Mouse (Mus musculus): ENCODE data around the gene Bcar1.

Gene Bcar1

DNA sequence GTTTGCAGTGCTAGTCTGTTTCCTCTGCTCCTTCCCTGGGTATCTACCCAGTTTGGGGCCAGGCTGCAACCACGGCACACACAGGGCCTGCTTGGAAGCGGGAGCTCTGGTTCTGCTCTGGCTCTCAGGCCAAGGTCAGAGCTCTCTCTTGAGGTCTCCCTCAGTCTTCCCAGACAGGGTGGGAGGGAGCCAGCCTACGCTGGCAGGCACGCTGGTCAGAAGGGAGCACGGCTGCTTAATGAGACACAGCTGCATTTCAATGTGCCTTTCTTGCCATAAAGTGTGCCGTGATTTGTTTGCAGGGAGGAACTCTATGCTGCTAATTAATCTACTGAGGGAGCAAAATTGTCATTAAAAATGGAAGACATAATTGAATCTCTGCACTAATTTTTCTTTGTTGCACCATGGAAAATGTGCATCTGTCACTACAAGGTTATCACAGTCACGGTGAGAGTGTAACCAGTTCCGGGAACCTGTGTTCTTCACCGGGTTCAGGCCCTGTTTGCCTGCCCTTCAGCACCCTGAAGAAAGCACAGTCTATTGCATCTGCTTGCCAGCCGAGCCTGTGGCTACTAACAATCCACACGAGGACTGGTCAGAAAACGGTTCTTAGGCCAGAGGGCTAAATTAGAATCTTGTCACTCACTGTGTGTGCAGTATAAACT, 26.3 kb upstream of the Bcar1 start:
- peak; percentile 61 for DNase-seq (ENCODE audit: low read depth, low spot score)

DNA sequence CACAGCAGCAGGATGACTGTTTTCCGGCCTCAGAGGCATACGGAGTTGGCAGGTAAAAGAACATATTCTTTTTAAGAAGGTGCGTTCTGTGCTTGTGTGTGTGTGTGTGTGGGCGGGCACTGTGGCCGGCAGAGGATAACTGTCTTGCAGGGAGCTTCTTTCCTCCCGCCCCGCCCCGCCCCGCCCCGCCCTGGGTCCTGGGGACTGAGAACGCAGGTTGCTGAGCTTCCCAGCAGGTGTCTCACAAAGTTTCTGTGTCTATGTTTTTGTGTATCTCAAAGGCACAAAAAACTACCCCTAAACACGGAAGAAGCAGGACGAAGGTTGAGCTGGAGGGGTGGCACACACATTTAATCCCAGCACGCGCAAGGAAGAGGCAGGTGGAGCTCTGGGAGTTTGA, 25.7 kb upstream of the Bcar1 start:
- DNase-seq (ENCODE audit: low read depth, low spot score) = no peak

DNA sequence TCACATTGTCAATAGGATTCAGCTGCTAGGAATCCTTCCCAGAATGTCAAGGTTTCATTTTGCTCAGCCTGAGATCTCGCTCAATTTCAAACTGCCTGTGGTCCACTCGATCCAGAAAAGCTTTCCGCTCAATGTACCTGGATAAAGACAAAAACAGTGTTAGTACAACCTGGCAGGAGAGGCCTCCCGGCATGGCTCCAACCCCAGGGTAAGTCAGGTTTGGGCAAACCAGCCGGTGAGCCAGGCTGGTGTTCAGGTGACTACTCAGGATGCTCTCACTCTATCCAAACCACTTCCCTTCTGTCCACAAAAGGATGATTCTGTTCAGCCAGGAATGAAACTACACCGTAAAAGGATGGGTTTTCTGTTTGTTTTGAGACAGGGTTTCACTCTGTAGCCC, 25.0 kb upstream of the Bcar1 start:
- no peak for DNase-seq (ENCODE audit: low read depth, low spot score)

DNA sequence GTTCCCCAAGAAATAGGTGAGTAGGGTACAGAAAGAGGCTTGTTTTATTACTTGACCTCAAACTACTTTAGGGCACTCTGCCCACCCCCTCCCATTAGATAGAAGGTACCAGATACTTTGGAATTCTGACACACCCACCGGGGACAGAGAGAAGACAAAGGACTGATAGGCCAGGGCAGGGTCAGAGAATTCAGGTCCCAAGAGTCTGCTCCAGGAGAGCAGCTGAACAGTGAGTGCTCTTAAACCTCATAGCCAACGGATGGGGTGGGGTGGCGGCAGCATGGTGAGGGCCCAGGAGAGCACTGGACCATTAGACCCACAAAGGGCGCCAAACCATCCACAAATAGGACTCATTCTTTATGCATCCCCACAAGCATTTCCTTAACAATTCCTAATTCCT, 22.0 kb upstream of the Bcar1 start:
- no peak for DNase-seq (ENCODE audit: low read depth, low spot score)

DNA sequence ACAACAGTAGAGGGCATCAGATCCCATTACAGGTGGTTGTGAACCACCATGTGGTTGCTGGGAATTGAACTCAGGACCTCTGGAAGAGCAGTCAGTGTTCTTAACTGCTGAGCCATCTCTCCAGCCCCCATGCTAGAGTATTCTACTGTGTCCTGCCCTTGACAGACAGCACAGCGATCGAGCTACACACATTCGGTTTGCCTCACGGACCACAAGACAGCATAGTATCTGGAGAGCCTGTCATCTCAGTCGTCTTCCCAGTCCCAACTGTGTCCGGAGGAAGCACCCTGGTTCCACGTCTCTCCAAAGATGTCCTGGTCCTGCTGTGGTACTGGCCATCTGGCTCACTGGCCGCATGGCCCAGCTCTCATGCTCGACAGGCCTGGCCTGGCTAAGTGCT, 21.5 kb upstream of the Bcar1 start:
- no peak for DNase-seq (ENCODE audit: low read depth, low spot score)

DNA sequence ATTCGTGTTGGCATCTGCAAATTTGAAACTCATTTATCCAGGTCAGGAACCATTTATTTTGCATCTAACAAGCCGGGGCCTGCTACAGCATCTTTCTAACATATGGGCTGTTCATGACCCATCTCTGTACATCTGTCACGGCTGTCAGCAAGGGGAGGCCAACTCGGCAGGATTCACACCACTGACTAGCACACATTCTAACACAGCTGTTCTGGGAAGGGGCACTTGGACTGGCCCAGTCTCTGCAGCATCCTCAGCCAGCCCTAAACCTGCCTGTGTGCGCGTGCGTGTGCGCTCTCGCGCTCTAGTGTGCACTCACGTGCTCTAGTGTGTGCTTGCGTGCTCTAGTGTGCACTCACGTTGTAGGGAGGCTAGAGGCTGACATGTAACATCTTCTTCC, 17.1 kb upstream of the Bcar1 start:
- DNase-seq (ENCODE audit: low read depth, low spot score) = no peak

DNA sequence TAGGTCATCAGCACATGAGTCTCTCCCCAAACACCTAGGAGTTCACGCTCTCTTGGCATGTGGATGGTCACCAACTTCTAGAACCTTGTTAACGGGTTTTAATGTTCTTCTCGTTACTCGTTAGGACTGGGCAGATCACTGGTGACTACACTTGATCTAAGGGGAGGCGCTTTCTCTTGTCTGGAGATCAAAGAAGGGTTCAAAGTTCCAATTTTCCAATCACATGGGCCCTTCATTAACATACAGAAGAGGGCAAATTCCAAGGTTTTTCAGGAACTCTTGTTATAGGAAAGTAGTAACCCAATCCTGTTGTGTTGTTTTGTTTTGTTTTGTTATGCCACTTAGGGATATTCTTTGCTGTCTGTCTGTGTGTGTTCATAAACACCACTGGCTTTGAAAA, 15.2 kb upstream of the Bcar1 start:
- DNase-seq (ENCODE audit: low read depth, low spot score) = no peak

DNA sequence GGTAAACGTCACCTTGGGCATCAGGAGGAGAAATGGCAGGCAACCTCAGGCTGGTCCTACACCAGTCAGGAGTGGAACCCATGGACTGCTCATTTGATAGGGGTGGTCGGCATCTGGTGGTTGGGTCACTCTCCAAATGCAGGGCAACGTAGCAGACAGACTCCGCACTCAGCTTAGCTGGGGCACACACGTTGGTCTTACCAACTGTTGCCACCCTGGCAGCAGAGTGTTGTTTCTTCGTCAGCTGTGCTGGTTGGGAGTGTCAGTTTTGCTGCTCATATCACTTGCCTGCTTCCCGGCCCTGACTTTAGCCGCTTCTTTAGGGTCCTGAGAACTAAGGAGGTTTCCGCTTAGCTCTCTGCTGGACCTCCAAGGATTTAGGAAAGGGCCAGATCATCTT, 14.0 kb upstream of the Bcar1 start:
- DNase-seq (ENCODE audit: low read depth, low spot score) = no peak

DNA sequence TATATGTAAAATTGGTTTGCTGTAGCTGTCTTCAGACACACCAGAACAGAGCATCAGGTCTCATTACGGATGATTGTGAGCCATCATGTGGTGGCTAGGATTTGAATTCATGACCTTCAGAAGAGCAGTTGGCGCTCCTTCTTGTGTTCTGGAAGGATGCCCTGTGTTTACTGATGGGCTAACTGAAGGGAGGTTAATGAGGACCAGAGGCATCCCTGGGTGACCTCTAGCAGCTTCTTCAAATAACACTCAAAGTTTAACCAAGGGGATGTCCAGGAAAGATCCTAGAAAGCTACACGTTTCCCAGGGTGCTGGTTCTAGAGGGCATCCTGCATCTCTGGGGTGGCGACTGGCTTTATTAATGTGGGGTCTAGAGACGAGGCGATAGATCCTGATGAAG, 11.1 kb upstream of the Bcar1 start:
- DNase-seq (ENCODE audit: low read depth, low spot score) = no peak

DNA sequence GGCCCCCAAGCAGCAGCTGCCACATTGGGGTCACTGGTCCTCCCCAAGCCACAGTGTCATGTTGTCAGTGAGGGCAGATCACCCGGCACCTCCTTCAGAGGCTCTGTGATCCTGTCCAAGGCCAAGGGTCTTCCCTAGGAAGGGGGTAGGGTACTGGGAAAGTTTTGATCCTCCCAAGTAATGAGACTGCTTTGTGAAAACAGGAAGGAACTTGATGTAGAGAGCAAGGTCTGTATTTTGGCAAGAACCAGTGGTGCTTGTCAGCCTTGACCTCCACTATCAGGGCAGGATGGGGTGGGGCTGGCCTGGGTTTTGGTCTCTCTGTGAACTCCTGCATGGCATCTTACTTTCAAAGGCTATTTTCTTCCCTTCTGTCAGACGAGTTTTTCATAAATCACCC, 10.5 kb upstream of the Bcar1 start:
- no peak for DNase-seq (ENCODE audit: low read depth, low spot score)

DNA sequence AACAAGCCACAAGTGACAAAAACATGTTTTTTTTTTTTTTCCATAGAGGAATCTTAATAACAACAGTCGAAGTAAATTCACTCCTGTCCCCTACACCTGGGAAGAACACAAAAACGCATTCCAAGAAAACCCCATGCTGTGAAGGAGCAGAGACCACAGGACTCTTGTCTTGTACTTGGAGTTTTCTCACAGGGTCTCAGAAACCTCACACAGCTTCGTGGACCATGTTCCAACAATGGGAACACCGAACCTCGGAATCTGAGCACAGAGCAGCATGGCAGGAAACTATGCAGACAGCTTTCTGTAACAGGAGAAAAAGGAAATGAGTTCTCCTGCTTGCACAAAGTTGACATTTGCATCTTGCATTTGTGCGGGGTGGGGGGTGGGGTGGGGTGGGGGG, 5.2 kb upstream of the Bcar1 start:
- DNase-seq (ENCODE audit: low read depth, low spot score) = no peak

DNA sequence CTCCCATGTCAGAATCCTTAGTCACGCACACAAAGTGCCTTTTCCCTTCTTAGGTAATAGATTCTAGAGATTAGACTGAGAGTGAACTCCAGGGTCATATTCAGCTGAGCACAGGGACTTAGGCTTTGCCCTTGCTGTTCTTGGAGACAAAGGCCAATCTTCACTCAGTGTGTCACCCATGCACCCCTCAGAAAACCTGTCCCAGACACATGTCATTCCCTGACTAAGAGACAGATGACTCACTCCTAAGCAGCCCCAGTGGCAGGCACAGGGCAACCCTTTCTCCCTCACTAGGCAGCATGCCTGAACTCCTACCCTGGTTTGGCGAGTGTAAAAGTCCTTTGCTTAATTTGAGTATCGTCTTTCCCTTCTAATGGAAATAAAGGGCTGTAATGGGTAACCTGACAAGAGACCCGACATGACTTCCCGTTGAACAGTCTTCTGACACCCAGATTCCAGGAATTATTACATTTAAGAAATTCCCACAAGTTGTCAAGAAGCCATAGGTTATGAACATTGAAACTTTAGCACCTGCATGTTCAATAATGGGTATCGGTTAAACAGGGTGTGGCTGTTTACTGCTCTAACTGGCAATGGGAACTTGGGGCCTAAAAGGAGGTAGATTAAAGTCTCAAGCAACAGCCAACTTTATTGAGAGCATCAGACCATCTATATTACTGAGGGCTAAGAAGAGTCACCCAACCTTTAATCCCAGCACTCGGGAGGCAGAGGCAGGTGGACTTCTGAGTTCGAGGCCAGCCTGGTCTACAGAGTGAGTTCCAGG, 4.4 kb upstream of the Bcar1 start:
- no peak for DNase-seq (ENCODE audit: low read depth, low spot score)

DNA sequence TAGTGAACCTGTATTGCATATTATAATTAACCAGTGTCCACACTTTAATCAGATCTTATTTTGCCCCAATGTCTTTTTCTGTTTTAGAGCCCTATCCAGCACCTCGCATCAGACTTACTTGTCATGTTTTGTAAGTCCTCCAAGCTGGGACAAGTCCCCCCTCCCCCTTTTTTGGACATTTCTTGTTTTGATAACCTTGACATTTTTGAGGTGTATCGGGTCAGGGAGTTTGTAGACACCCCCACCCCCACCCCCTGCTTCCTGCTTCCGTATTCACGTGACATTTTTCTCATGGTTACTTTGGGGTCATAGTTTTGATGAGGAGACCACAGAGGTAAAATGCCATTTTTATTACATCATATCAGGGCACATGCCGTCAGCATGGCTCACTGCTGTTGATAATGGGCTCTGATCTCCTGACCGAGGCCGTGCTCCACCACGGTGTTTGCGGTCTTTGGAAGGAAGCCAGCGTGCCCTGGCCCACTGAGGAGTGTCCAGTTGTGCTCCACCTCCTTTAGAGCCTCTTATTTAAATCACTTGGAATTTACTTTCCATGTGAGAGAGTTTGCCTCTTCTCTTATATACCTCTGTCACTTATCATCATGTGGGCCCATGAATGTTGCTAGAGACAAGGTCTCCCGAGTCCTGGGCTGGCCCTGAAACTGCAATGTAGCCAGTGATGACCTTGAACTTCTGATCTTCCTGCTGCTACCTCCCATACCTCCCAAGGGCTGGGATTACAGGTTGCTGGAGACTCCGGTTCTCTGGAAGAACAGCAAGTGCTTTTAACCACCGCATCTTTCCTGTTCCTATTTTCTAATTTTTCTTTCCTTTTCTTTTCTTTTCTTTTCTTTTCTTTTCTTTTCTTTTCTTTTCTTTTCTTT, 3.2 kb upstream of the Bcar1 start:
- no peak for DNase-seq (ENCODE audit: low read depth, low spot score)

DNA sequence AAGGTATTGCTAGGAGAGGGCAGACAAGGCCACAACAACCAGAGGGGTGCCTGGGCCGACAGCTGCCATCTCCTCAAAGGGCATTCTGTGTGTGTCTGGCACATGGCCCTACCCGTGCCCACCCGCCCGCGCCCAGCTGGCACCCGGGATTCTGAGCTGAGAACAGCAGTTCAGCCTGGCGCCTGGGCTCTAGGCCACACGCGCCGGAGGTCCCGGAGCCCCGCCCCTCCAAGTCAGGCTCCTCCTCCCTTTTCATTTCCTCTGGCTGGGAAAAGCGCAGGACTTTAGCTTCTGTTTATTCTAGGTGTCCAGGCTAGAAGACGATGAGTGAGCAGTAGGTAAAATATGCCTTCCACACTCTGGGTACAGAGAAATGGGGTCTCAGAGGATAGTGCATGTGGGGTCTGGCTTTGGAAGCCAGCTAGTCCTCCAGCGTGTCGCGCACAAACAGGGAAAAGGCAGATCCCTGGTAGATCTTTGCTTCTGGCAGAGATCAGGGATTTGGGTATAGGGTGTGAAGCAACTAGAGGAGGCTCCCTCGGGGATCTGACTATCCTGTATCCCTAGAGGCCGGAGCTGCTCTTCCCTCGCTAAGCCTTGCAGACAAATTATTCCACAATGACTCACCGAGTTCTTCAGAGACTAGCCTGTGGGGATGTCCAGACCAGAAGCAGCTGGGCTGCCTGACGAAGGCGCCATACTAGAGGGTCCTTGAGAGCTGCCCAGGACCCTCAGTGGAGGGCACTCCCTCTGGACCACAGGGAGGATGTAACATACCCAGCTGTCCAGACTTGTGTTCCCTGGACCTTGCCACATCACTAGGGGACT, 2.2 kb upstream of the Bcar1 start:
- peak; percentile 36 for DNase-seq (ENCODE audit: low read depth, low spot score)

DNA sequence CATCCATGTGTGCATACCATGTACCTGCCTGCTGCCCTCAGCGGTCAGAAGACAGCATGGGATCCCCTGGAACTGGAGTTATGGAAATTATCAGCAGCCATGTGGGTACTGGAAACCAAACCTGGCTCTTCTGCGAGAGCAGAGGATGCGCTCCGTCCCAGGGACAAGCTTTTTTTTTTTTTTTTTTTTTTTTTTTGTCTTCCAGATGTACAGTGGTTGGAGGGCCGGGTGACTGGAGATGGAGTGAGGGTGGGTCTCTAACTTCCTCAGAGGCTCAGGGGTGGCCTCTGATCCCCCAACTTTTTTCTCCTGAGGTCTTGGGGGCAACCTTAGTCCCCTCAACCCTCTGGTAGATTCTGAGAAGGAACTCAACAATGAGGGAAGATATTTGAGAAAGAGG, 1.5 kb upstream of the Bcar1 start:
- no peak for DNase-seq (ENCODE audit: low read depth, low spot score)

DNA sequence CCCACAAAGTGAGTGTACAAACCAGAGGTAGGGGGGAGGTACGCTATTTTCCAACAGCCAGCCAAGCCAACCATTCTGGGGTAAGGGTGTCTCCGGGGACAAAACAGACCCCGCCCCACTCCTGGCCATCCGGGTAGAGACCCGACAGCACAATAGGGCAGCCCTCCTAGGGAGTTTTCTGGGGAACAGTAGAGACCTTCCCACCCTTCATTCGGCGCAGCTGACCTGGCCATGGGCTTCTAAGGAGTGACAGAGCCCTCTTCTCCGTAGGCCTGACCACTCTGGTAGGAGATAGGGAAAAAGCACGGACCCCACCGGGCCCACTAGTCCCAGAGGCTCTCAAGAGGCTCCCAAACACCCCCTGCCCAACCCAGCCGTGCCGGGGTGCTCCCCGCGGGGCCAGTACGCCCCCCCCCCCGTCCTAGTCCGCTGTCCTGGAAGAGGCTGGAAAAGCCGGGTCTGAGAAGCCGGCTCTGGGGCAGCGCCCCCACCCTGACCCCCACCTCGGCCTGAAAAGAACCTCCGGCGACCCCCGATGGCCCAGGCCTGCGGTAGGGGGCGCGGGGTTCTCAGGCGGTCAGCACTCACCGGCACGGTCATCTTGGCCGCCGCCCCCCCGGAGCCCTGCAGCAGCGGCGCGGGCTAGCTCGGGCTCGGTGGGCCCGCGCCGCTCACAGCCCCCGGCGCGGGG, 363 bp downstream of the Bcar1 start:
- peak; percentile 37 for DNase-seq (ENCODE audit: low read depth, low spot score)

DNA sequence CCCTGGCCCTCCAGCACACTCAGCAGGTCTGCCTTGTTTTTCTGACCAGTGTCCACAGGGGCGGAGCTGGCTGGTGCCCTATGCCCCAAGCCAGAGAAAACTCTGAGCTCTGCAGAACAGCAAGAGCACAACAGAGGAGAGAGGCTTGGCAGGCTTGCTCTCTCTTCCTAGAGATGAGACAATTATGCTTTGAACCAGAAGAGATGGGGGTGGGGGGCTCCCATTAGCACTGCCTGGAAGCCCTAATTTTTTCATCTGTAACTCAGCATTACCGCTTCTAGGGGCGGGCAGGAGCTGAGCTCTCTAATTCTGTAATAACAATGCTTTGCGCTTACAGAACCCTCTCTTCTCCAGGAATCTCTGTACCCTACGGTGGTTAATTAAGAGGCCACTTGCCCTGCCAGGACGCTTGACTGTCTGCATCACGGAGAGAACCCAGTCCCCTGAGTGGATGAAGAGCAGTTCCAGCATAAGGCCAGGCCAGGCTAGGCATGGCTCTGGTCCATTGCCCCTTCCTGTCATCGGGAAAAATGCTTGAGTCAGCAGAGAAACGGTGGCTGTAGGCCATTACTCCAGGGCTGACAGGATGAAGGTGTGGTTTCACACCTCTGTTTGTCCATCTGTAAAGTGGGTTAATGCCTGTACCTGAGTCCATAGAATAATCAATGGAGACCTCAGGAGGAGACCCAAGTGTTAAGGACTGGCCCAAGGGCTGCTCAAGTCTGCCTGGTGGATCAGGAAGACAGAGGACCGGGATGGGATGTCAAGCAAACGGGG, 1.2 kb downstream of the Bcar1 start:
- DNase-seq (ENCODE audit: low read depth, low spot score) = no peak

DNA sequence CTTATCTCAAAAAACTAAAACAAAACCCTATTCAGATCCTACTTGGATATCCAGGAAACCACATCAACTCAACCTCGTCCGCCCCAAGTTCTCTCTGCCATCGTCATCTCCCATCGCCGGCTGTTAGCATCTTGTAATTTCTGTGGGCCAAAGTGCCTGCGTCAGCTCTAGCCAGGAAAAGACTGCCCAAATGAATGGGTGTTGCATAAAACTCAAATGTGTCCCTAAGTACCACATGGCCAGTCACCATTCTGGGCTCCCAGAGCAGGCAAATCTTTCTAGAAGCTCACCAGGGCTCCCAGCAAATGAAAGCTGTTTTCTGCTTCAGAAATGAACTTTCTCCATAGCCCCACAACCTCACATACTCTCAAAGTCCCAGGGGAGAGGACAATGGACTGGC, 2.1 kb downstream of the Bcar1 start:
- no peak for DNase-seq (ENCODE audit: low read depth, low spot score)

DNA sequence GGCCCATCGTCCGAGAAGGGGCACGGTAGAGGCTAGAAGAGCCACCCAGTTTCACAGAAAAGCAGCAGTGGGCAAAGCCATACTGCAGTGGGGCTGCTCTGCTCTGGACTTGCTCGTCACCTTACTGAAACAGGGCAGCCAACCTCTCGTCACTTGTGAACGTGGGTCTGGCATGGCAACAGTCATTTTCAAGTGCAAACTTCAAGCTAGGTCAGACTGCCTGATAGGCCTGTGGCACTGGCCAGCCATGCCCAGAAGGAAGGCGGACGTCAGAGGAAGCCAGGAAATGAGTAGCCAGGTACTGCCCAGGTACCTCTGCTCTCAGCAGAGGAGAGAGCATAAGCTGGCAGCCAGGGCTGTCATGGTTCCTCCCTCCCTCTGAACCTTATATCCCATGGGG, 2.6 kb downstream of the Bcar1 start:
- no peak for DNase-seq (ENCODE audit: low read depth, low spot score)

DNA sequence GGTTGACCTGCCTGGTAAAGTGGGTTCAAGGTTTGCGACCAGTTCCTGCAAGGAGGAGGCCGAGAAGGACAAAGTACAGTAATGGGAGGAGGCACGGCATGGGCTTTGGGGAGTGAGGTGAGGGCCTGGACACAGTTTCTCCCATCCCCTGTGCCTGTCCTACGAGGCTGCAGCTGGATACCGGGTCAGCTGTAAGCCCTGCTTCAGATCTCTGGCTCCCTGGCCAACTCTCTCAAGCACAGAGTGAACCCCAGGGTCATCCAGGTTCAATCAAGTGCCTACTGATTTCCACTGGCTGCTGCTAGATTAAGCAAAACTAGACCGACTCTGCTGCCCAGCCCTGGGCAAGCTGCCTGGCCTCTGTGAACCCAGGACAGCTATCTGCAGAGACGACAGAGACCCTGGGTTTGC, 3.3 kb downstream of the Bcar1 start:
- no peak for DNase-seq (ENCODE audit: low read depth, low spot score)

All from forelimb bud, embryonic 11.5 days (tissue).